Mouse (Mus musculus) layer of hippocampus, postnatal 10 days (tissue): ENCODE results near the gene Rnf144b. TPM values are rescaled to one million over a fixed set of nuclear protein-coding genes. Genes with fewer than 3 reads are reported as not detected.

Experiments used
- DNase-seq, 2 experiments: peaks; one replicate each; pipeline ENCODE4 v3.0.0; 2021; ENCODE audit warnings: low spot score in 2 of 2
- total RNA-seq, 2 experiments: library from RNA; stranded (reverse); gene quantifications; 2 replicates each; pipeline ENCODE4 v1.2.3; 2021

Gene Rnf144b
- total RNA-seq, 2 experiments from 2014 or later = 8.9 to 9.1 TPM

DNA sequence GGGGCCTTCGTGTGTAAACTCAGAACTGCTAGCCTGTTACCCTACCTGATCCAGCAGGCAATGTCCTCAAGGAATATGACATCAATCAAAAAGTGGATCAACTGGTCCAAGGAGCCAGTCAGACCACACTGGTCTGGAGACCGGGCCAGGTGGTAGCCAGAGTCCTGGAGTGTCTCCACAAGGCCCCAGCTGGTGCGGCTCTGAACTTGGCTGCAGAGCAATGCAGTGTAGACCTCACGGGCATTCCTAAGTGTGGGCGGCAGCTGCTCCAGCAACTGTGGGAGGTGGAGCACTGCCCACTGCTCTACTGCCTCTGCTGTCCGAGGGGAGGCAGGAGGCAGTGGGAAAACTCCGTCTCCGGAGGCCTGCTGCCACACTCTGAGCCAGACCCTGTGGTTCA is 55.7 kb downstream of the Rnf144b start:
- DNase-seq = no peak

DNA sequence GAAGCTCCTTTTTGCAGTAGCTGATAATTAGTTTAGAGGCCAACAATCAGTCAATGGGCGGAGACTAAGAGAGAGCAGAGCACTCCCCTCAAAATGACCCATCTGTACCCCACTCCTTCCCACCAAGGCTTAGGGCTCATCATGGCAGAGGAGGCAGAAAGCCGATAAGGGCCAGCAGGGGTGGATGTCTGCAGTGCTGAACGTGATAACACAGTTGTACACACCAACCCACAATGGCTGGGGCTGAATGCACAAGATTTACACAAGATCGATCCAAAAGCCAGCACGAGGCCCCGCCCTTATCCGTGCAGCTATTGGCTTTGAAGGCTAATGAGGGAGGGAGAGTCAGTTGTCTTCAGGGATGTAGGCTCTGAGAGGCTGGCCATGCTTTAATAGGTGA is 58.3 kb downstream of the Rnf144b start:
- no peak for DNase-seq

- no peak for DNase-seq
Measured at GRCm38 (mm10) chr13:47182366-47182765, 59.9 kb downstream of the Rnf144b start.

- DNase-seq = no peak
Measured at GRCm38 (mm10) chr13:47183033-47183730, 60.7 kb downstream of the Rnf144b start.

GRCm38 (mm10) chr13:47183771-47184170 is 61.3 kb downstream of the Rnf144b start:
- no peak for DNase-seq

DNA sequence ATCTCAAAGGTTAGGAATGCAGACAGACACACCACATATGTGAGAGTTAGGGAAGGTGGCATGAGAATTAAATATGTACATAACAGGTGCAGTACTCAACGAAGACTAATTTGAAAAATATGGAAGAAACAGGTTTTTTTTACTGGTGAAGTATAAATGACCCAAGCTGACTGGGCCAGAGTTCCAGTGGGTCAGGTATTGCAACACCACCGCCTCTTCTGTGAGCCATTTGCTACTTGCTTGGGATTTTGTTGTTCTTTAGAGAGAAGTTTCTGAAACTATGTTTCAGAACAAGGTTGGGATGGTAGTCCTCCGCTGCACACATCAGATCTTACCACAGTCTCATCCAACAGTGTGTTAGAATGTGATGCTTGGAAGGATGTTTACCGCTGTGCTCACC is 65.4 kb downstream of the Rnf144b start:
- no peak for DNase-seq

DNA sequence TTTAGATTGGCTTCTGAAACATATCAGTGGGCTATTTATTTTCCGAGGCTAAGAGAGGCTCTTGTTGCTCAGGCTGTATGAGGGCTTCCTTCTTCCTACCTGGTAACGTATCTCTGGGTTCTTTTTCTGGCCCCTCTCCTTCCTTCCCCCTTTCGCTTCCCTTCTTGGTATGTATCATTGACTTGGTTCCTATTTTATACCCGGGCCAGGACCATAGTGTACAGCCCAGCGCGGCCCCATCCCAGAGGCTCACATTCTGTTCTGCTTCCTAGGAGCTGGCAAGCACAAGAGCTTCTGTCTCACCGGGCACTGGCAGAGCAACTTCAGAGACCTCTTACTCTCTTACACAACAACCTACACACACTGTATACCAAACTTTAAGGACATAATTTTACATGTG is 67.5 kb downstream of the Rnf144b start:
- DNase-seq = no peak

DNA sequence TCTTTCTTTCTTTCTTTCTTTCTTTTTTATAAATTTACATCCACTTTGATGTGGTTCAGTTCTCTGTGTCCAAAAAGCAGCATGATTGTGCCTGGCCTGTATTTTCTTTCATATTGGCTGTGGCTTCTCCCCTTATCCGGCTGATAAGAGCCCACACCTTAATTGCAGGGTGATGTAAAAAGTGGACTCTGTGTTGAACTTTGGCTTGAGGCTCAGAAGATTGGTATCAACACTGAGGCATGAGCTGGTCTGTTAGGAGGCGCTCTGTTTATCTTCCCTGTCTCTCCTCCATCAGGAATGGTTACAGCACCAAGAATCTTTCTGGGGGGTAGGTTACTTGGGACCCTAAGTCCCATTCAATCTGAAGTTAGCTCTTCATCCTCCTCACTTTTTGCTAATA is 69.7 kb downstream of the Rnf144b start:
- DNase-seq = no peak

DNA sequence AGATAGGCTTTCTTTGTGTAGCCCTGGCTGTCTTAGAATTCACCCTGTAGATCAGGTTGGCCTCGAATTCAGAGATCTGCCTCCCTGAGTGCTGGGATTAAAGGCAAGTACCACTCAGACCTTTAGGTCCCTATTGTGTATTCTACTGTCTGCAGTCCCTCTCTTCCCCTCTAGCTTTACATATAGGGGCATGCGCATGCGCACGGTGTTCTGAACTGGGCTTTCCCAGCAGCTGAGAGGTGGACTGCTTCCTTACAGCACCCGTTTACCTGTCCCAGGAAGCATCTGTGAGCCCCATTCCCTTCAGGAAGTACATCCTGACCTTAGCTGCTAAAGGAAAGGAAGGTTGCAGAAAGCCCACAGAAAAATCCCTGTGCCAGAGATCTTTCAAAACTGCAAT is 70.3 kb downstream of the Rnf144b start:
- no peak for DNase-seq

GRCm38 (mm10) chr13:47193326-47194153 is 71.1 kb downstream of the Rnf144b start:
- DNase-seq = peak; percentile 39 to 46

DNA sequence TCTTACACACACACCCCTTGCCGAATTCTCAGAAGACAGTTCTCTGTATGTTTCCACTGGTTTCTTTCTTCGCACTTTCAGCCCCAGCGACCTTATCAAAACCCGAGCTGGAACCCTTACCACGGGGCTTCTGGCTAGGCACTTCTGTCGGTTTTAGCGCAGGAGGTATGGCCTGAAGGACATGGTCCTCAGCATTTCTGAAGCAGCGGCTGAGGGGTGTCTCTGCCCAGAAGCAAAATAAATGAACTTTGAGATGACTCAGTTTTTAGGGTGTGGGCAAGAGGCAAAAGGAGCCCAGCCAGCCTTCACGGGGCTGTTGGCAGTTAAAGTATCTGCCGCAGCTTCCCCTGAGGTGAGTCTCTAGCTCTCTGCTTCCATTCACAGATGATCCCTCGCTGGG is 72.2 kb downstream of the Rnf144b start:
- no peak for DNase-seq

DNA sequence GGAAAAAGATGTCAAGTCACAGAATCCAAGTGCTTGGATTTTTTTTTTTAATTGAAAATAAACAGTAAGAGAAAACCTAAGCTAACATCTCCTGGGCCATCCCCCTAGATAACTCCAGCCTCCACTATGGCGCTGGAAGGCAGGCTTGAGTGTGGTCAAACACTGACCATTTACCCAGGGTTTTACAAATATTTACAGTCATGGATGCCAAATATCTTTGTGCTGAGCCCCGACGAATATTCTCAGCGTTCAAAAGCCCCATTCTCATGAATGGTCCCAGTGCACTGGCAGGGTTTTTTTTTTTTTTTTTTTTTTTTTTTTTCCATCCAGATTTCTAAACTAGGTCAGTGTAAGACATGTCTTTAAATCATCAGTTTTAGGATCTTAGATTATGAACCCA is 73.0 kb downstream of the Rnf144b start:
- DNase-seq = no peak

- DNase-seq = no peak
Measured at GRCm38 (mm10) chr13:47200011-47200670, 77.7 kb downstream of the Rnf144b start.

DNA sequence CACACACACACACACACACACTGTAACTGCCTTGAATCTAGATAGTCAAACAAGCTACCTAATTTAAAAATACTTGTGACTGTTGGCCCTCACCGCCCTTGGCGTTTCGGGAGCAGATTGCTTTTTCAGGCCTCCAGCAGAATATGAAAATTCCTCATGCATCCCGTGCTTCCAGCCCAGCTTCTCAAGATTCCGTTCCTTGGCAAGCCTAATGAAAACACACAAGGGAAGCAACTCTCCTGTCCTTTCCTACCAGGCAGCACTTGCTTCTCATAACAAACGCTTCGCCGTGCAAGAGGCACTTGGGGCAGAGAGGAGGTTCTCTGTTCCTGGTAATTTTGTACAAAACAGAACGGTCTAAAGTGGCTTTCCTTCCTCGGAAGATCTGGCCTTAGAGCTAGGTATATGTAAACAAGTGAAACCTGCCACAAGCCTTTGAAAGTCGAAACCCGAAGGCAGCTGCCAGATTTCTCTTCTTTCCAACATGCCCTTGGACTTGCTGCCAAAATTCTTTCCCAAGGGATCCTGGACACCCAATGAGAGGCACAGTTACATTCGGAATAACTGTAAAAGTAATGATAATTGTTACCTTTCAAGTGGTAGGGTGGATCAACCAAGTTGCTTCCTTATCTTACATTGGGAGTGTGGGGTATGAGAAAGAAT is 79.6 kb downstream of the Rnf144b start:
- no peak for DNase-seq

GRCm38 (mm10) chr13:47210496-47210895 is 88.0 kb downstream of the Rnf144b start:
- no peak for DNase-seq

DNA sequence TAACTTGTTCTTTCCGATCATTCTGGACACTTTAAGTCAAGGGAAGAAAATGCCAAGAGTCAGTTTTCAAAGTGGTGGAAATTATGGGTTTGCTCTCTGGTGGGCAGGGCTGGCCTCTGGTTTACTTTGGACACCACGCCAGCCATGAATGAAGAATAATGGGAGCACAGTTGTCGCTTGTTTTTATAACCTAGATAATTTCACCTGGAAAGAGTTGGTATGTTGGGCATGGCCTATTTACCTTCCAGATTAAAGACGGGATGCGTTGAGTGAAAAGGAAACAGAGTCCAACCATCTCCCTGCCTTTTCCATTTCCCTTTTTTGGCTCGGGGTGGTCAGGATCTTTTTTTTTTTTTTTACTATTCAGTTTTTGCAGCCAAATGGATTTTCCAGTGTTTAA is 88.5 kb downstream of the Rnf144b start:
- no peak for DNase-seq

DNA sequence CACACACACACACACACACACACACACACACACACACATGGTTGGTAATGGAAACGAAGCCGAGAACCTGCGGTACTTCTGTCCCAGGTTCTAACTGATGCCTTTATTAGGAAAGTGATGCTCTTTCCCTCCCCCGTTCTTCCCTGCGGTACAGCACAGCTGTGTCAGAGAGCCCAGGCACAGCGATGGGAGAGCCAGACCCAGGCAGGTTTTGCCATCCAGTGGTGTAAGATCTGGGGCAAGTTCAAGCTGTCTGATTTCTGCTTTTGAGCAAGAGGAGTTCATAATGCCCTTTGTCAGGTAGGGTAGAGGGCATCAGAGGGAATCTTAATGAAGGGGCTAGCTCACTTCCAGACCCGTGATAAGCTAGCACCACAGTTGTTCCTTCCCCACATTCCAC is 89.1 kb downstream of the Rnf144b start:
- no peak for DNase-seq

- DNase-seq = no peak
Measured at GRCm38 (mm10) chr13:47213817-47214216, 91.4 kb downstream of the Rnf144b start.

DNA sequence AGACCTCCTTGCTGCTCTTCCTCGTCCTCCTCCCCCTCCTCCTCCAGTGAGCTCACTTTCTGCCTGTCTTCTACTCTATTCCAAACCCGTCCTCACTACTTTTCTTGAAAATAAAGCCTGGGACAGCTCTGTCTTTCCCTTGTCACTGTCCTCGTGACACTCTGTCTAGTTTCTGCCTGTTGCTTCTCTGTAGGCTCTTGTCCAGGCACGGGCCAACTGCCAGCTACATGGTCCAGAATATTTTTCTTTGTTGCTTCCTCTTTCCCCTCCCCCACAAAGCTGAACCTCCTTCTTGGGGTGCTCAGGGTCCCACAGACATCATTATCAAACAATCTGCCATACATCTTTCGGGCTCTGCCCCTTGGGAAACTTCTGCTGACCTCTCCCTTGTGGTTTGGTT is 92.4 kb downstream of the Rnf144b start:
- DNase-seq = no peak

- DNase-seq = no peak
Measured at GRCm38 (mm10) chr13:47215815-47216585, 93.5 kb downstream of the Rnf144b start.

- DNase-seq = no peak
Measured at GRCm38 (mm10) chr13:47217107-47217571, 94.7 kb downstream of the Rnf144b start.
